Mouse (Mus musculus) A20 (cell line): ENCODE results near the gene Cish.

Source experiments
- DNase-seq: peaks from one replicate; pipeline ENCODE4 v3.0.0-alpha.2; 2011; ENCODE audit warnings: low read depth, low spot score

Gene Cish

GRCm38 (mm10) chr9:107347586-107348183, 51.9 kb downstream of the Cish start:
- DNase-seq = no peak

GRCm38 (mm10) chr9:107349321-107349720, 53.5 kb downstream of the Cish start:
- no peak for DNase-seq
